Comparison of ENCODE assay signal across 11 mouse cellular contexts in genomic region chr2:143723231-143723630, GRCm38 (mm10).
A peak's percentile ranks its signal among the peaks of the same experiment; 100 is the strongest.
DNase-seq lines count a peak whose midpoint lies in the region; ATAC-seq and TF ChIP-seq lines count a peak whose summit lies in the region.
"Had no signal": no experiment of that assay in that cellular context is flagged by ENCODE, and none has a peak within 500 bp of the region (broad histone marks: within the 10 kb centered on the region; RNA-seq: fewer than 3 reads in every experiment).

No protein-coding gene starts in this region.

- no peaks in the 10 kb centered on the region for H3K36me3 ChIP-seq in kidney, embryonic 14.5 days (ENCODE audit: control insufficient read depth, insufficient read depth, low read length)
- H3K36me3 ChIP-seq in CH12.LX (replicated peaks in 1 of 2; ENCODE audit: control insufficient read depth in 1 of 2, insufficient read depth in 1 of 2, low read length in 1 of 2), result no peaks in the 10 kb centered on the region
- H3K36me3 ChIP-seq: heart, embryonic 15.5 days had no signal

- H3K27ac ChIP-seq in kidney, embryonic 14.5 days (ENCODE audit: low read depth, low read length), result no peak overlapping the region
- H3K27ac ChIP-seq in CH12.LX (ENCODE audit: insufficient read depth, low read depth), result no peak overlapping the region
- H3K27ac ChIP-seq: heart, embryonic 15.5 days had no signal

- WGBS in kidney, embryonic 14.5 days, result 21% methylated on average over 4 of the region's 4 CpGs

- dilution Hi-C loops in CH12.LX (cut with MboI; ENCODE audit: extremely low pct_ligation_motif_present, extremely low pct_unique_long_range_greater_than_20kb, low sequenced_read_pairs), result no loop called here

- no peak for ATAC-seq in kidney, embryonic 14.5 days (ENCODE audit: low FRiP score, low TSS enrichment)
- ATAC-seq: inflammation-experienced regulatory T-cells, adult 6 months; midbrain, embryonic 16.5 days had no signal

- no peak for TF ChIP-seq POLR2A in CH12.LX (IDR thresholded peaks at IDR 0.05; ENCODE audit: low read depth, low read length)
- TF ChIP-seq POLR2A in brain, embryonic 14.5 days (IDR thresholded peaks at IDR 0.05; ENCODE audit: borderline replicate concordance, extremely low read depth, insufficient read depth, insufficient read length, poor library complexity, severe bottlenecking), result no peak

- H3K9me3 ChIP-seq in kidney, embryonic 14.5 days (ENCODE audit: control insufficient read depth, low read length), result no peaks in the 10 kb centered on the region
- no peaks in the 10 kb centered on the region for H3K9me3 ChIP-seq in CH12.LX (replicated peaks; ENCODE audit: low read length)
- H3K9me3 ChIP-seq: heart, embryonic 15.5 days had no signal

- TF ChIP-seq RAD21 in CH12.LX (IDR thresholded peaks at IDR 0.05; ENCODE audit: low read depth, low read length), result no peak; the same call in none of the 2 replicates

- no peak overlapping the region for H3K4me3 ChIP-seq in kidney, embryonic 14.5 days (ENCODE audit: low read length)
- no peak overlapping the region for H3K4me3 ChIP-seq in CH12.LX (replicated peaks in 1 of 3; ENCODE audit: low read depth in 2 of 3, low read length in 2 of 3, poor library complexity in 1 of 3)
- H3K4me3 ChIP-seq: heart, embryonic 15.5 days had no signal

- no peaks in the 10 kb centered on the region for H3K27me3 ChIP-seq in kidney, embryonic 14.5 days (ENCODE audit: control insufficient read depth, insufficient read depth, low read length)
- H3K27me3 ChIP-seq in CH12.LX (replicated peaks), result peaks cover 43% of the 10 kb centered on the region
- H3K27me3 ChIP-seq: heart, embryonic 15.5 days had no signal

- no peak overlapping the region for H3K9ac ChIP-seq in kidney, embryonic 14.5 days (ENCODE audit: low read depth, low read length)
- H3K9ac ChIP-seq in CH12.LX (ENCODE audit: insufficient read depth, low read depth), result no peak overlapping the region
- H3K9ac ChIP-seq: heart, embryonic 15.5 days had no signal

- no peaks in the 10 kb centered on the region for H3K4me1 ChIP-seq in kidney, embryonic 14.5 days (ENCODE audit: control insufficient read depth, insufficient read depth, low read length)
- H3K4me1 ChIP-seq in CH12.LX (ENCODE audit: control insufficient read depth in 1 of 2, insufficient read depth in 2 of 2), result 0 out of 4 replicates have a peak, but pooled peaks cover 0 to 2% of the 10 kb centered on the region in 2 experiments
- H3K4me1 ChIP-seq: heart, embryonic 15.5 days had no signal

- peak; percentile 8 for DNase-seq in embryo, embryonic 11 days
- no peak for DNase-seq in embryo, embryonic 10 days (ENCODE audit: low spot score)
- DNase-seq in kidney, postnatal 10 days, result peak; percentile 11
- DNase-seq in CH12.LX (ENCODE audit: extremely low read depth), result peak; percentile 9
- DNase-seq in brain, embryonic 14.5 days (ENCODE audit: low read depth), result no peak
- no peak for DNase-seq in ovary, postnatal 10 days (ENCODE audit: low spot score)
- DNase-seq: lung, adult 2 months had no signal

- in situ Hi-C loops in CH12.LX (cut with MboI; ENCODE audit: low pct_ligation_motif_present, low pct_unique_long_range_greater_than_20kb, low sequenced_read_pairs), result no loop called here

- TF ChIP-seq CTCF in CH12.LX (conservative IDR thresholded peaks at IDR 0.05 in 1 of 2, IDR thresholded peaks at IDR 0.05 in 1 of 2; ENCODE audit: low read depth in 2 of 2, low read length in 2 of 2), result peak in 1 of 2 experiments; percentile 52; a peak in 3 of 4 replicates
- peak; percentile 45; the same call in 1 of the 2 replicates for TF ChIP-seq CTCF in brain, embryonic 14.5 days (IDR thresholded peaks at IDR 0.05; ENCODE audit: borderline replicate concordance, extremely low read depth, insufficient read depth, insufficient read length)

- H3K79me2 ChIP-seq in CH12.LX (replicated peaks; ENCODE audit: control insufficient read depth, extremely low read depth, insufficient read depth, poor library complexity, severe bottlenecking), result no peaks in the 10 kb centered on the region

- no peak for TF ChIP-seq EP300 in CH12.LX (IDR thresholded peaks at IDR 0.05; ENCODE audit: low read length)

- no peak overlapping the region for H3K4me2 ChIP-seq in kidney, embryonic 14.5 days (replicated peaks; ENCODE audit: low read depth, low read length)
- no peak overlapping the region for H3K4me2 ChIP-seq in CH12.LX (ENCODE audit: insufficient read depth, low read depth, poor library complexity, severe bottlenecking)
- H3K4me2 ChIP-seq: heart, embryonic 15.5 days had no signal

TF ChIP-seq in CH12.LX, 34 proteins besides CTCF, POLR2A, EP300 and RAD21:
- TF ChIP-seq CHD1 (IDR thresholded peaks at IDR 0.05; ENCODE audit: low read depth, low read length), result no peak
- TF ChIP-seq POLR2AphosphoS2 (IDR thresholded peaks at IDR 0.05; ENCODE audit: low read depth, low read length), result no peak
- TF ChIP-seq CHD2 (IDR thresholded peaks at IDR 0.05; ENCODE audit: low read length), result no peak
- TF ChIP-seq MYC (IDR thresholded peaks at IDR 0.05; ENCODE audit: low read depth, low read length), result no peak
- no peak for TF ChIP-seq ELF1 (IDR thresholded peaks at IDR 0.05; ENCODE audit: low read depth, low read length)
- no peak for TF ChIP-seq ZMIZ1 (IDR thresholded peaks at IDR 0.05; ENCODE audit: low read depth, low read length)
- no peak for TF ChIP-seq GABPA (IDR thresholded peaks at IDR 0.05; ENCODE audit: insufficient replicate concordance, low read depth, low read length)
- TF ChIP-seq USF2 (conservative IDR thresholded peaks at IDR 0.05; ENCODE audit: low read depth, low read length), result no peak
- TF ChIP-seq ZNF384 (IDR thresholded peaks at IDR 0.05; ENCODE audit: low read depth, low read length), result no peak
- no peak for TF ChIP-seq MAX (IDR thresholded peaks at IDR 0.05; ENCODE audit: low read length)

Comparison
In these comparisons a context has a peak if more than half of its experiments do, and no peak if none do; other contexts are left out.
1. DNase-seq: peak in embryo, embryonic 11 days (single experiment), kidney, postnatal 10 days (single experiment) and CH12.LX (single experiment); none in embryo, embryonic 10 days (single experiment), brain, embryonic 14.5 days (single experiment) and ovary, postnatal 10 days (single experiment).